Mouse (Mus musculus) ovary, postnatal 36 days (tissue): ENCODE results near the gene Tapbpl.

Experiments
- DNase-seq: peaks from one replicate; pipeline ENCODE4 v3.0.0; 2022; ENCODE audit warnings: low spot score, mixed read lengths

The Tapbpl gene

GRCm38 (mm10) chr6:125239547-125239946, 7.9 kb upstream of the Tapbpl start:
- DNase-seq: no peak

DNA sequence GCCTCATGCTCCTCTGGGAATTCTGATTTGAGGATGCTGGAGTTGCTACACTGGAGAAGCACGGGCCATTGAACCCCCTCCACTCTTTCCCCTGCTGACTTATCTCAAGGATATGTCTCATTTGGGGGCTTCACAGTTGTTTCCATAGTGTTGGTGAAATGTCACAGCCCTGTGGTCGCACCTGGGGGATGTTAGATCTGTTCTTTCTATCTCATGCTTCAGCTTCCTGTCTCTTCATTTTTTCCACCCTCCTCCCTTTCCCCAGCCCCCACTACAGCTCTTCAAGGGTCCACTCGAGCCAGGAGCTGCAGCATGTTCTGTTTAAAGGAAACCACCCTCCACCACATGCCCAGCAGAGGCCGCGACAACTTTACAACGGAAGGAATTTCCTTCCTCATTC, 6.7 kb upstream of the Tapbpl start:
- DNase-seq: no peak

DNA sequence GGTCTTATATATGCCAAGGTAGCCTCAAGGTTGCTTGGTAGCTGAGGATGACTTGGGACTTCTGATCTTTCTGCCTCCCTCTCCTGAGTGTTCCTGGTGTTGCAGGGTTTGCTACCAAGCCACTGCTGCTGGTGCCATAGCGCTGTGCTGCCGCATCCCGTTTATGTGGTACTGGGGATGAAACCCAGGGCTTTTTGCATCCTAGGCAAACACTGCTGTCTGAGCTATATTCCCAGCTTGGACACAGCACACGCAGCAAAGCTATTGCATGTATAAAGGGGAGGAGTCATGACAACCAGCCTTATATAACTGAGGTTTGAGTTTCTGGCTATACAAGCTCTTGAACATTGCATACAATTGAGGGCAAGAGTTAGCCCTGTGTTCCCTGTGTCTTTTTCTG, 5.8 kb upstream of the Tapbpl start:
- no peak for DNase-seq

DNA sequence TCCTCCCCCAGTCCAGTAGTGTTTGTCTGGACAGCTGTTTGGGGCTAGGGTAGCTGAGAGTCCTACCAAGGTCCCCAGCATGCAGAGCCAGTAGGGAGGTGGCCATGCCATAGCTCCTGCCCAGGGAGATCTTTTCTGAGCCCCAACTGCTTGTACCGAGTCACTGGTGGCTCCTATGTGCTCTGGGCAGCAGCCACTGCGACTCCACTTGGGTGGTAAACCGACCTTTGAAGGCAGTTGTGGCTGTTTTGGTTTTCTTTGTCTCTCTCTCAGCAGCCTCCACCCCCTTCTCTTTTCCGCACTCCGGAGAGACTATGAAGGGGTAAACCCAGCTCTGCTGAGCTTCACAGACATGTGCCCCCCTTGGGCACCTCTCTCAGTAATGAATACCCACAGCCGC, 5.1 kb upstream of the Tapbpl start, which contains the start of gene Cd27:
Cd27 (minus strand) TSS at position 229 of the 400 bp plus-strand sequence.
- no peak for DNase-seq

GRCm38 (mm10) chr6:125236341-125236740, 4.7 kb upstream of the Tapbpl start:
- DNase-seq: no peak

DNA sequence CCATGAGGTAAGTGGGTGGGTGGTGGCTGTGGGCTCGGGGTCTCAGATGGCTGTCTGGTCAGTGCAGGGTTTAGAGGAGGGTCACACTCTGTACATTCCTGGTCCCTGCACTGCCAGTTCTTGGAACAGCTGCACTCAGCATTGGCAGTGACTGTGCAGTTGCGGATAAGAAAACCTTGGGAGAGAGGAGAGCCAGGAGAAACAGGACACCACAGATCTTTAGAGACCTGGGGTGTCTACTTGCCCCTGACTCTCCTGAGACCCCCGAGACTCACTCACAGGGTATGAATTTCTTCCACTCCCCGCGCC, 2.8 kb upstream of the Tapbpl start:
- DNase-seq: no peak

DNA sequence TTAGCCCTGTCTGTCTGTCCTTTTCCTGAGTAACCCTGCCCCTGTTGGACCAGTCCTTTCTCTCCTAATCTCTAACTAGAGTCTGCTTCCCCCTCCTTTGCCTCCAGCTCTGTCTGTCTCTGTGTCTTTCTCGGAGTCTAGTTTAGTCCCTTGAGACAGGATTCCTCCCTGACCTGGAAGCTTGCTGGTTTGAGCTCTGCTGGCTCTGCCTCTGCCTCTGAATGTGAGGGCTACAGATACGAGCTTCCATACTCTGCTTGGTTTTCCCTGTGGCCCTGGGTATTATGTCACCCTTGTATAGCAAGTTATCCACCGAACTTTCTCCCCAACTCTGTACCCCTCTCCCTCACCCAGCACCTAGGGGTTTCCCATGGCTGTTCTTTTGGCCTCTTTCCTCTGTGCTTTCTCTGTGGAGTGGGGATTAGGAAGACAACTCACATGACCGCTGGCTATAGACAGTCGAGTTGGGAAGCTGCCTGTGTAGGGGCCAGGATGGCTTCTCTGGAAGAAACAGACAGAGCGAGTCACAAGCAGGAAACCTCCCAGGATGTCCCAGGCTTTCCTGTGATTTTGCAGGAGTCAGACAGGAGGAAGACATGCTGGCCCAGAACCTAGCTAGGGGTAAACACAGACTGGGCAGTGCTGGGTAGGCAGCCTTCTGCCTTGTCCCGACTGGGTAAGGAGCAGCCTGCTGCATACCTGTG, 2.3 kb upstream of the Tapbpl start:
- DNase-seq: no peak

GRCm38 (mm10) chr6:125232516-125232915, 856 bp upstream of the Tapbpl start:
- DNase-seq: no peak

GRCm38 (mm10) chr6:125232045-125232437, 381 bp upstream of the Tapbpl start:
- DNase-seq: no peak

GRCm38 (mm10) chr6:125230571-125230970, 1.1 kb downstream of the Tapbpl start:
- DNase-seq: no peak

DNA sequence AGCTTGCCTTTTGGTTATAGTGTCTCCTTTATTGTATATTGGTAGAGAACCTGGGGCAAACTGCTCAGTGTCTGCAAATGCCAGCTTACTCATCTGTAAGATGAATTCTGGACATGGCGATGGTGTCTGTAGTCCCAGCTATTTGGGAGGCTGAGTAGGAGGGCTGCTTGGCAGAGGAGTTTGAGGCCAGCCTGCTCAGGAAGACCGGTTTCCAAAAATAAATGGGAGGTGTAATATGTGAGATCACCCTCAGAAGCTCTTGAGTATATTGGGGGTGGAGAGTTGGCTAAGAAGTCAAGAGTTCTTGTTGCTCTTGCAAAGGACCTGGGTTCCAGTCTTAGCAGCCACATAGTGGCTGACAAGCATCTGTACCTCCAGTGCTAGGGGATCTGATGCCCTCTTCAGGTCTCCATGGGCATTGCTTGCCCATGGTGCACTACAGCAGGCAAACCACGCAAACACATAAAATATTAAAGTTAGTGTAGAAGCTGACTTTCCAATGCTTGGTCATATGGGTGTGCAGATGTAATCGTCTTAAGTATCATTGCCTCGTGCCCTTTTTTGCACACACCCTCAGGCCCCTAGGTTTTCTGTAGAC, 6.0 kb downstream of the Tapbpl start:
- no peak for DNase-seq

- DNase-seq: no peak
These were observed 9.1 kb downstream of the Tapbpl start for GRCm38 (mm10) chr6:125222577-125222976.

DNA sequence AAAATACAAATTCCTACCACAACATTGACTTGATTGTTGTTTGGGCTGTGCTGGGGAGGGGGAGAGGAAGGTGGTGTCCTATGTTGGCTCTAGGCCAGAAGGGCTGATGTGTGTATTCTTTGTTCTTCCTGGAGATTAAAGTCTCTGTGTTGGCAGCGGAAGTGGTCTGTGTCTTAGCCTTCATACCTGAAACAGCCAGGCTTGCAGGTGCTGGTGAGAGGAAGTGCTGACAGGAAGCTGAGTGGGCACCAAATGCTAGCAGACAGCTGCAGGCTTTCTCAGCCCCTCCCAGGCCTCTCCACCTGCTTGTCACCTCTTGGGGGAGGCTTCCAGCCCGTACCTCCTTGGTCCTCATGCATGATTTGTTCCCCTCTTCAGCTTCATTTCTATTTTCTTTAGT, 9.5 kb downstream of the Tapbpl start:
- no peak for DNase-seq

- no peak for DNase-seq
These were observed 10.4 kb downstream of the Tapbpl start for GRCm38 (mm10) chr6:125221115-125221745.

- no peak for DNase-seq
These were observed 12.7 kb downstream of the Tapbpl start for GRCm38 (mm10) chr6:125218963-125219362.

DNA sequence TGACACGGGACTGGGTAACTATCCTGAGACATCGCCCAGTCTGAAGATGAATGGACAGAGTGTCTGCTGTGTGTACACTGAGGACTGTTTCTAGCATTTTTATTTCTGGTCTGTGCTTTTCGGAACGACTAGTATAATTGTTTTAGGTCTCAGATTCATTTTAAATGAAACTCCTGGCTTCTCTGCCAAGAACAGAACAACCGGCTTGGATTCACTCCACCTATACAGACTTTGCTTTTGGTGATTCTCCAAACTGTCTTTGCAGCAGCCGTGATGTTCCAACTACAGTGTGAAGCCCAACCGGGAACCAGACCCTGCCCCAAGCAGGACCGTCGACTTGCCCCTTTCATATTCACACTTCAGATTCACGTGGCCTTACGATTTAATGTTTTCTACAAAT, 13.8 kb downstream of the Tapbpl start:
- no peak for DNase-seq

DNA sequence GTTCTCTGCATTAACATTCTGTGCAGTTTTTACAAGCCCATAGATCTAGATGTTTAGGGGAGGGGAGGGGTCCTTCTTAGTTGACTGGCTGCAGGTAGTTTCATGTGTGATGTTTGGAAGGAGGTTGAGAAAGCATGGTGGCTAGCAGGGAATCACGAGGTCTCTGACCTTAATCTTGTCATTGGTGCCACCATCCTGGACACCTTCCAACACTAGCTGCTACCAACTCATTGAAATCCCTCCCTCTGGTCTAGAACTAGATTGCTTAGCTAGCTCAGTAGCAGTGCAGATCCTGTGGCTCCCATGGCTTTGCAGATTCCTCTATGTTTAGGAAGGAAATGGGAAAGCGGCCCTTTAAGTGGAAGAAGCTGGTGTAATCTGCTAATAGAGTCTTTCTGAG, 14.8 kb downstream of the Tapbpl start:
- DNase-seq: no peak

GRCm38 (mm10) chr6:125215148-125215954, 16.3 kb downstream of the Tapbpl start, which contains the start of gene Vamp1:
TSS of gene Vamp1 (plus strand) at chr6:125215551.
- peak; percentile 88 for DNase-seq

DNA sequence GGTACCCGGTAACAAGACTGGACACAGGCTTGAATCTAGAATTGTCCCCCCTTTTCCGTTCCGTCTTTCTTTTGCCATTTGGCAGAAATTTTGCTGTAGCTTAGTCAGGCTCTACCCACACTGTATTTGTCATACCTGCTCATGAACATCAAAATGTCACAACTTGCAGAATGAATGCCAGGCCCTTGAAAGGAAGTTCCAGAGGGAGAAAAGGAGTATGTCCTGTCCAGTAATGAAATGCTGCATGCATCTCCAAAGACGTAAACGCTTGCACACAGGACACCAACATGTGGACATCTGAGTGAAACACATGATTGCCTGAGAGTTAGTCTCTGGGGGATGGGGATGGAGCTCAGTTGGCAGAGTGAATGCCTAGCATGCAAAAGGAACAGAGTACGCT, 17.9 kb downstream of the Tapbpl start:
- no peak for DNase-seq

- no peak for DNase-seq
These were observed 18.5 kb downstream of the Tapbpl start for GRCm38 (mm10) chr6:125213129-125213528.

- no peak for DNase-seq
These were observed 19.0 kb downstream of the Tapbpl start for GRCm38 (mm10) chr6:125212621-125213020.

- no peak for DNase-seq
These were observed 21.2 kb downstream of the Tapbpl start for GRCm38 (mm10) chr6:125210436-125210835.

DNA sequence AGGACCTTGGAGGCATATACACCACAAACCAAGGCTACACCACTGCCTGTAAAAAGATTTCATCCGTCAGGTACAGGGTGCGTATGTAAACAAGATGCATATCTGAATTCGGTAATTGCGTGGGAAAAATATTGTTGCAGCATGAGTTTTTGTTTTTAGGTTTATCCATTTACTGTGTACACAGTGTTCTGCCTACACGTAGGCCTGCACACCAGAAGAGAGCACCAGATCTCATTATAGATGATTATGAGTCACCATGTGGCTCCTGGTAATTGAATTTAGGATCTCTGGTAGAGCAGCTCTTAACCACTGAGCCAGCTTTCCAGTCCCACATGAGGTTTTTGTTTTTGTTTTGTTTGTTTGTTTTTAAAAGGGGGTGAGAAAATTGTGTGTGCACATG, 34.5 kb downstream of the Tapbpl start:
- DNase-seq: no peak
